Mouse (Mus musculus): ENCODE measurements at regions not wholly inside any gene's neighbourhood (a gene's known extent, or its start where the extent isn't known, plus 50 kb on each side); places are given as distances from the start of the nearest gene placed in this dataset.
"Not testable (repeated sequence)": the region's sequence is repeated elsewhere in the genome, so short reads cannot be mapped to it uniquely, and the experiment has no call there.

- DNase-seq (ENCODE audit: low spot score) = no peak
These were observed 216.9 kb upstream of the Klf3 start for GRCm38 (mm10) chr5:64586316-64586715.

- no peak for DNase-seq (ENCODE audit: low spot score)
These were observed 216.3 kb upstream of the Klf3 start for GRCm38 (mm10) chr5:64586933-64587332.

GRCm38 (mm10) chr5:64587895-64588738, 215.1 kb upstream of the Klf3 start:
- DNase-seq (ENCODE audit: low spot score) = no peak

GRCm38 (mm10) chr5:64588768-64589167, 214.4 kb upstream of the Klf3 start:
- not testable (repeated sequence) for DNase-seq (ENCODE audit: low spot score)

GRCm38 (mm10) chr5:64590036-64590435, 213.2 kb upstream of the Klf3 start:
- no peak for DNase-seq (ENCODE audit: low spot score)

GRCm38 (mm10) chr5:64590747-64591146, 212.4 kb upstream of the Klf3 start:
- DNase-seq (ENCODE audit: low spot score) = no peak

- no peak for DNase-seq (ENCODE audit: low spot score)
These were observed 211.4 kb upstream of the Klf3 start for GRCm38 (mm10) chr5:64591792-64592191.

- DNase-seq (ENCODE audit: low spot score) = no peak
These were observed 208.0 kb upstream of the Klf3 start for GRCm38 (mm10) chr5:64595220-64595619.

GRCm38 (mm10) chr5:64595751-64596344, 207.3 kb upstream of the Klf3 start:
- DNase-seq (ENCODE audit: low spot score) = no peak

- no peak for DNase-seq (ENCODE audit: low spot score)
These were observed 206.2 kb upstream of the Klf3 start for GRCm38 (mm10) chr5:64597021-64597420.

GRCm38 (mm10) chr5:64597451-64597850, 205.7 kb upstream of the Klf3 start:
- no peak for DNase-seq (ENCODE audit: low spot score)

GRCm38 (mm10) chr5:64598606-64599005, 204.6 kb upstream of the Klf3 start:
- DNase-seq (ENCODE audit: low spot score) = no peak

- no peak for DNase-seq (ENCODE audit: low spot score)
These were observed 204.2 kb upstream of the Klf3 start for GRCm38 (mm10) chr5:64599015-64599414.

GRCm38 (mm10) chr5:64599865-64600288, 203.3 kb upstream of the Klf3 start:
- no peak for DNase-seq (ENCODE audit: low spot score)

GRCm38 (mm10) chr5:64600392-64600791, 202.8 kb upstream of the Klf3 start:
- DNase-seq (ENCODE audit: low spot score) = no peak

- DNase-seq (ENCODE audit: low spot score) = no peak
These were observed 202.4 kb upstream of the Klf3 start for GRCm38 (mm10) chr5:64600811-64601210.

GRCm38 (mm10) chr5:64601285-64601684, 201.9 kb upstream of the Klf3 start:
- no peak for DNase-seq (ENCODE audit: low spot score)

- DNase-seq (ENCODE audit: low spot score) = no peak
These were observed 201.4 kb upstream of the Klf3 start for GRCm38 (mm10) chr5:64601832-64602231.

- no peak for DNase-seq (ENCODE audit: low spot score)
These were observed 200.7 kb upstream of the Klf3 start for GRCm38 (mm10) chr5:64602356-64602936.

- peak; percentile 83 for DNase-seq (ENCODE audit: low spot score)
These were observed 200.0 kb upstream of the Klf3 start for GRCm38 (mm10) chr5:64602996-64603755.

GRCm38 (mm10) chr5:64605171-64605570, 198.0 kb upstream of the Klf3 start:
- DNase-seq (ENCODE audit: low spot score) = no peak

GRCm38 (mm10) chr5:64605991-64606390, 197.2 kb upstream of the Klf3 start:
- DNase-seq (ENCODE audit: low spot score) = no peak

Data from MN1 (cell line).